Mouse (Mus musculus) hindbrain, embryonic 15.5 days (tissue): ENCODE measurements around the gene Ttc36. TPM values are rescaled to one million over a fixed set of nuclear protein-coding genes. Genes with fewer than 3 reads are reported as not detected.
A peak's percentile ranks its signal among the peaks of the same experiment; 100 is the strongest.
"Not testable (repeated sequence)": the region's sequence is repeated elsewhere in the genome, so short reads cannot be mapped to it uniquely, and the experiment has no call there.

Source experiments
- ATAC-seq: fragments of 200-750 bp; cut with Nextera tagmentation; 2 replicates; pipeline ENCODE4 v1.8.0; 2017; ENCODE audit warnings: low read depth, moderate number of reproducible peaks, moderate TSS enrichment; ENCODE audit not compliant: low FRiP score
- H3K27ac ChIP-seq: fragments of 300-500 bp; sonication (generic); replicated peaks from 2 replicates; pipeline ENCODE4 v1.5.1; 2015; ENCODE audit warnings: mild to moderate bottlenecking, inconsistent platforms
- H3K27me3 ChIP-seq: fragments of 300-500 bp; sonication (generic); 2 replicates; pipeline ENCODE4 v1.6.1; 2015; ENCODE audit warnings: control low read depth, inconsistent platforms
- H3K36me3 ChIP-seq: fragments of 300-500 bp; sonication (generic); 2 replicates; pipeline ENCODE4 v1.6.1; 2015; ENCODE audit warnings: control low read depth, inconsistent platforms
- H3K4me1 ChIP-seq: fragments of 300-500 bp; sonication (generic); replicated peaks from 2 replicates; pipeline ENCODE4 v1.6.1; 2015; ENCODE audit warnings: control low read depth, inconsistent platforms
- H3K4me2 ChIP-seq: fragments of 300-500 bp; sonication (generic); 2 replicates; pipeline ENCODE4 v1.6.1; 2015; ENCODE audit warnings: moderate library complexity, mild to moderate bottlenecking, inconsistent platforms
- H3K4me3 ChIP-seq: fragments of 300-500 bp; sonication (generic); 2 replicates; pipeline ENCODE4 v1.5.1; 2015; ENCODE audit warnings: mild to moderate bottlenecking, inconsistent platforms
- H3K9ac ChIP-seq: fragments of 300-500 bp; sonication (generic); 2 replicates; pipeline ENCODE4 v1.6.1; 2015; ENCODE audit warnings: inconsistent platforms
- H3K9me3 ChIP-seq: fragments of 300-500 bp; sonication (generic); 2 replicates; pipeline ENCODE4 v1.6.1; 2016; ENCODE audit warnings: control low read depth, inconsistent platforms
- WGBS: fragments of 180-500 bp; shearing (Covaris S2); methylation state at CpG from one replicate; pipeline ENCODE4 v1.1.7; 2015; 5-methylcytosine and 5-hydroxymethylcytosine counted together
- polyA plus RNA-seq: library from polyadenylated mRNA; unstranded; fragments of >200 nt; fragmentation: Nextera tagmentation; extraction: Ambion mirVana; gene quantifications from 2 replicates; pipeline ENCODE4 v1.2.1, GENCODE M21; 2015

The Ttc36 gene
- polyA plus RNA-seq, 1 experiment from 2014 or later: 0.26 TPM

DNA sequence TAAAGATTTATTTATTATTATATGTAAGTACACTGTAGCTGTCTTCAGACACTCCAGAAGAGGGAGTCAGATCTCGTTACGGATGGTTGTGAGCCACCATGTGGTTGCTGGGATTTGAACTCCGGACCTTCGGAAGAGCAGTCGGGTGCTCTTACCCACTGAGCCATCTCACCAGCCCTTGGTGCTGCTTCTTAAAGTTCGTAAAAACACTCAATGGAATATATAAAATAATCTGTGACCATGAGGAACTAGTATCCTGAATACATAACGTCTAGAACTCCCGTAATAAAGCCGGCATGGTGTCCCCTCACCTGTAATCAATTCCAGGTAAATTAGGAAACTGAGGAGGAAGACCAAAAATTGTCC is 34.9 kb downstream of the Ttc36 start:
- H3K9me3 ChIP-seq, H3K36me3 ChIP-seq, H3K9ac ChIP-seq, ATAC-seq, H3K27me3 ChIP-seq: not testable (repeated sequence)
- Histone ChIP-seq H3K4me1 (peaks cover 29% of the 10 kb centered on the region), H3K27ac (peak overlapping the region; percentile 97), H3K4me3 (peak overlapping the region; percentile 99), H3K4me2 (peak overlapping the region; percentile 73)
- whole genome bisulfite sequencing: 48% methylated on average over 7 of the region's 9 CpGs

DNA sequence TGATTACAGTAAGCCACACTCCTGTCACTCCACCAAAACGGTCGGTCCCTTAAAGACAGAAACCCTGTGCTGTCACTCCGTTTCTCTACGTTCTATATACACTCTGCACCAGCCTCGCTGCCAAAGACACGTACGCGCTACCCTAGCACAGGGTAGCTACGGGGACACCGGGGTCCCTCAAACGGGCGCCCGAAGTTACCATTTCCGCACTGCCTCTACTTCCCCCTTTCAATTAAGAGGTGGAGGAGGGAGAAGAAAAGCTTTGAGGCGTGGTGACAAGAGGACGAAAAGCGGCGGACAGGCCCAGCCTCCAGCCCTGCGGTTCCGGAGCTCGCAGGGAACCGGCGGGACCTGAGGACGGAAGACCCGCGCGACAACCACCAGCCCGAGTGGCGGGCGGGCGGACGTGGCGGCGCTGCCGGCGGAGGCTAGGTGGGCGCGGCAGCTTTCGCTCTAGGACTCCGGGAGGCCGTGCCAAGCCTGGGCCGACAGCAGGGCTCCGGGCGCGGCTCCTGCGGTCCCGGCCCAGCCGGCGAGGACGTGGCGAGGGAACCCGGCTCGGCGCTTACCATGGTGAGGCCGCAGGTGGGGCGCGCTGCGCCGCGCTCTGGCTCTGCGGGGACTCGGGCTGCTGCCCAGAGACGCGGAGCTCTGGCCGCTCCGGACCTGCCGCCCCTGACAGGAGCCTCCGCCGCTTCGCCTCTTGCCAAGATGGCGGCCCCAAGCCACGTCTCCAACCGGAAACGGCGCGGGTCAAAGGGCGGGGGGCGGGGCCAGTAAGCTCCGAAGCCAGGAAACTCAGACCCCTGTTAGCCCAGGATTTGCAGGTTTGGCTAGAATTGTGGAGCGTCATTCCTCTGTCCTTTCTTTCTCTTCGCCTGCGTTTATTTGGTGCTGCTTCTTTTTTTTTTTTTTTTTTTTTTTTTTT is 35.5 kb downstream of the Ttc36 start, which contains the start of the genes Arcn1 and Ift46:
TSS of gene Arcn1 (minus strand) at position 745 of the 928 bp plus-strand sequence.
TSS of gene Ift46 (plus strand) at position 808 of the 928 bp plus-strand sequence.
- no peaks in the 10 kb centered on the region for H3K27me3 ChIP-seq
- ATAC-seq: peak; percentile 93
- peak within 1 kb of the TSS; percentile 73 for H3K4me2 ChIP-seq
- WGBS: under 1% methylated on average over 74 of the region's 82 CpGs
- H3K4me1 ChIP-seq: peaks cover 29% of the 10 kb centered on the region
- peak within 1 kb of the TSS; percentile 98 for H3K9ac ChIP-seq
- no peaks in the 10 kb centered on the region for H3K36me3 ChIP-seq
- peak within 1 kb of the TSS; percentile 99 for H3K4me3 ChIP-seq
- no peaks in the 10 kb centered on the region for H3K9me3 ChIP-seq
- peak within 1 kb of the TSS; percentile 97 for H3K27ac ChIP-seq

DNA sequence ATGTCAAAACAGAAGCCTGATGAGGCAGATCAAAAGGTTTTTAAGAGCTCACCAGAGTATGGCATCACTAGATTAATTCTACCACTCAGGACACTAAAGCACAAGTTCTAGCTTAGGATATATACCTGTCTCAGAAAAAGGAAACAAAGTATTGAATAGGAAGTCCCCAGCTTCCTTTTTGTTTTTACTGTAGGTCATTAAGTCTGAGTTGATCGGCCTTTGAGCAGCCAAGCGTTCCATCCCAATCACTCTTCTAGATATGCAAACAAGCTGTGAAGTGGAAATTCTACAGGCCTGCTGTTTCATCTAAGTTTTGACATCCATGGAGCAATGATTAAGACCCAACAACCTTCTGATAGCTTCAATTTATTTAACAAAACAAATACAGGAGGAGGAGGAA is 42.0 kb downstream of the Ttc36 start:
- peaks cover 18% of the 10 kb centered on the region for H3K4me1 ChIP-seq
- H3K4me2 ChIP-seq: no peak overlapping the region
- H3K9ac ChIP-seq: no peak overlapping the region
- H3K27me3 ChIP-seq: no peaks in the 10 kb centered on the region
- peaks cover 28% of the 10 kb centered on the region for H3K36me3 ChIP-seq
- no peak overlapping the region for H3K27ac ChIP-seq
- ATAC-seq: no peak
- WGBS: 83% methylated on average over 2 of the region's 2 CpGs
- no peak overlapping the region for H3K4me3 ChIP-seq
- H3K9me3 ChIP-seq: no peaks in the 10 kb centered on the region

Other genes with a start within 250 kb of the Ttc36 start
- 0.09 TPM in 1 of 2 replicates, not detected in the other for gene Cxcr5, start 241.2 kb downstream of the Ttc36 start, polyA plus RNA-seq
- gene Ddx6, start 198.2 kb downstream of the Ttc36 start, polyA plus RNA-seq: 13.6 and 18.5 TPM in 2 replicates
- gene Treh, start 129.8 kb downstream of the Ttc36 start, polyA plus RNA-seq: not detected in 2 replicates
- 46.4 and 46.8 TPM in 2 replicates for gene Phldb1, start 67.9 kb downstream of the Ttc36 start, polyA plus RNA-seq
- 130 and 135 TPM in 2 replicates for gene Arcn1, start 35.2 kb downstream of the Ttc36 start, polyA plus RNA-seq
- gene Ift46, start 35.2 kb downstream of the Ttc36 start, polyA plus RNA-seq: 153 and 158 TPM in 2 replicates
- 20.2 and 22.7 TPM in 2 replicates for gene Tmem25, start 3.8 kb downstream of the Ttc36 start, polyA plus RNA-seq
- 23.2 and 25.9 TPM in 2 replicates for gene Kmt2a, start 78.2 kb upstream of the Ttc36 start, polyA plus RNA-seq
- gene Atp5l, start 117.7 kb upstream of the Ttc36 start, polyA plus RNA-seq: 802 and 842 TPM in 2 replicates
- gene Ube4a, start 162.5 kb upstream of the Ttc36 start, polyA plus RNA-seq: 34.6 and 35.1 TPM in 2 replicates
- not detected in 2 replicates for gene Cd3g, start 177.4 kb upstream of the Ttc36 start, polyA plus RNA-seq
- gene Cd3d, start 178.7 kb upstream of the Ttc36 start, polyA plus RNA-seq: not detected in 2 replicates
- 0.18 TPM in 1 of 2 replicates, not detected in the other for gene Cd3e, start 206.6 kb upstream of the Ttc36 start, polyA plus RNA-seq
- 2.6 and 3.3 TPM in 2 replicates for gene Mpzl2, start 236.7 kb upstream of the Ttc36 start, polyA plus RNA-seq